In genomic region chr2:9873757-9874156, GRCm38 (mm10) we compare ENCODE assay signal across 17 mouse cellular contexts. TPM values are rescaled to one million over a fixed set of nuclear protein-coding genes. Genes with fewer than 3 reads are reported as not detected.
DNase-seq lines count a peak whose midpoint lies in the region; ATAC-seq and TF ChIP-seq lines count a peak whose summit lies in the region.
"Had no signal": no experiment of that assay in that cellular context is flagged by ENCODE, and none has a peak within 500 bp of the region (broad histone marks: within the 10 kb centered on the region; RNA-seq: fewer than 3 reads in every experiment).

No protein-coding gene starts in this region.

- DNase-seq in kidney, adult 2 months: no peak
- no peak for DNase-seq in kidney, adult 11 months
- peak; percentile 24 for DNase-seq in embryo, embryonic 9.5 days (ENCODE audit: extremely low spot score)
- no peak for DNase-seq in embryonic facial prominence, embryonic 14.5 days (ENCODE audit: low spot score)
- DNase-seq in midbrain, embryonic 10.5 days (ENCODE audit: low spot score): peak; percentile 24
- DNase-seq in forebrain, embryonic 14.5 days (ENCODE audit: low spot score): no peak
- DNase-seq in layer of hippocampus, postnatal 10 days (ENCODE audit: low spot score in 2 of 2): no peak
- DNase-seq: gastrocnemius, postnatal 10 days had no signal

- TF ChIP-seq POLR2A in kidney, adult 2 months (IDR thresholded peaks at IDR 0.05; ENCODE audit: low read depth, low read length): no peak

- H3K27me3 ChIP-seq in kidney, adult 2 months (replicated peaks; ENCODE audit: control insufficient read depth, insufficient read depth, low read length): peaks cover 1% of the 10 kb centered on the region; the same call in 1 of the 2 replicates
- peaks cover 56% of the 10 kb centered on the region for H3K27me3 ChIP-seq in embryonic facial prominence, embryonic 14.5 days (replicated peaks; ENCODE audit: control insufficient read depth, insufficient read depth, low read length)
- peaks cover 100% of the 10 kb centered on the region for H3K27me3 ChIP-seq in midbrain, embryonic 10.5 days (ENCODE audit: low read depth, poor library complexity, severe bottlenecking)
- peaks cover 84% of the 10 kb centered on the region for H3K27me3 ChIP-seq in forebrain, embryonic 14.5 days (replicated peaks; ENCODE audit: control insufficient read depth, insufficient read depth, low read length)
- H3K27me3 ChIP-seq: CH12.LX, Patski had no signal

- ATAC-seq in embryonic facial prominence, embryonic 14.5 days (ENCODE audit: low read depth): no peak
- ATAC-seq in forebrain, embryonic 14.5 days: no peak
- ATAC-seq: forebrain, embryonic 13.5 days; inflammation-experienced regulatory T-cells, adult 6 months; Patski had no signal

- TF ChIP-seq CTCF in kidney, adult 2 months (conservative IDR thresholded peaks at IDR 0.05; ENCODE audit: insufficient read depth, insufficient read length, low read depth, low read length): no peak

- peak overlapping the region; percentile 77 for H3K4me2 ChIP-seq in embryonic facial prominence, embryonic 14.5 days (ENCODE audit: low read depth, low read length)
- no peak overlapping the region for H3K4me2 ChIP-seq in forebrain, embryonic 14.5 days (ENCODE audit: low read length)
- H3K4me2 ChIP-seq: forebrain, embryonic 13.5 days had no signal

- no peaks in the 10 kb centered on the region for H3K4me1 ChIP-seq in kidney, adult 2 months (ENCODE audit: control insufficient read depth, insufficient read depth, low read length)
- H3K4me1 ChIP-seq in embryonic facial prominence, embryonic 14.5 days (ENCODE audit: control insufficient read depth, insufficient read depth, low read length): 0 out of 2 replicates have a peak, but pooled peaks cover 7% of the 10 kb centered on the region
- H3K4me1 ChIP-seq in midbrain, embryonic 10.5 days: peaks cover 71% of the 10 kb centered on the region
- peaks cover 4% of the 10 kb centered on the region; the same call in 1 of the 2 replicates for H3K4me1 ChIP-seq in forebrain, embryonic 14.5 days (ENCODE audit: control insufficient read depth, insufficient read depth, low read length)

- 27% methylated on average over 2 of the region's 2 CpGs for WGBS in kidney, adult 2 months
- 34% methylated on average over 2 of the region's 2 CpGs for WGBS in embryonic facial prominence, embryonic 14.5 days
- WGBS in midbrain, embryonic 10.5 days: 9% methylated on average over 2 of the region's 2 CpGs
- WGBS in forebrain, embryonic 14.5 days: 9% methylated on average over 2 of the region's 2 CpGs

- H3K9ac ChIP-seq in embryonic facial prominence, embryonic 14.5 days (ENCODE audit: low read depth, low read length): peak overlapping the region; percentile 45
- no peak overlapping the region for H3K9ac ChIP-seq in forebrain, embryonic 14.5 days (ENCODE audit: low read length)
- H3K9ac ChIP-seq: forebrain, embryonic 13.5 days; limb, embryonic 12.5 days; stomach, embryonic 15.5 days had no signal

- no peaks in the 10 kb centered on the region for H3K36me3 ChIP-seq in kidney, adult 2 months (ENCODE audit: control insufficient read depth, insufficient read depth, low read length)
- no peaks in the 10 kb centered on the region for H3K36me3 ChIP-seq in embryonic facial prominence, embryonic 14.5 days (ENCODE audit: control insufficient read depth, insufficient read depth, low read length)
- no peaks in the 10 kb centered on the region for H3K36me3 ChIP-seq in midbrain, embryonic 10.5 days
- H3K36me3 ChIP-seq in forebrain, embryonic 14.5 days (ENCODE audit: control insufficient read depth, insufficient read depth, low read length): no peaks in the 10 kb centered on the region
- H3K36me3 ChIP-seq: limb, embryonic 12.5 days; stomach, embryonic 15.5 days had no signal

- H3K4me3 ChIP-seq in kidney, adult 2 months (ENCODE audit: insufficient read depth, low read depth, low read length): peak overlapping the region; percentile 29; the same call in 1 of the 2 replicates
- peak overlapping the region; percentile 48 for H3K4me3 ChIP-seq in embryonic facial prominence, embryonic 14.5 days (ENCODE audit: low read depth, low read length)
- peak overlapping the region; percentile 40; the same call in 1 of the 2 replicates for H3K4me3 ChIP-seq in midbrain, embryonic 10.5 days
- no peak overlapping the region for H3K4me3 ChIP-seq in forebrain, embryonic 14.5 days (ENCODE audit: low read depth, low read length)
- H3K4me3 ChIP-seq: forebrain, embryonic 13.5 days; stomach, embryonic 15.5 days had no signal

- H3K27ac ChIP-seq in kidney, adult 2 months (ENCODE audit: insufficient read depth, low read depth, low read length): 0 out of 2 replicates have a peak overlapping the region, but pooled peaks have one; percentile 14
- no peak overlapping the region for H3K27ac ChIP-seq in embryonic facial prominence, embryonic 14.5 days (replicated peaks; ENCODE audit: low read depth, low read length)
- no peak overlapping the region for H3K27ac ChIP-seq in midbrain, embryonic 10.5 days (replicated peaks)
- no peak overlapping the region for H3K27ac ChIP-seq in forebrain, embryonic 14.5 days (ENCODE audit: low read depth, low read length)
- H3K27ac ChIP-seq: forebrain, embryonic 13.5 days; limb, embryonic 12.5 days; stomach, embryonic 15.5 days had no signal

- no peaks in the 10 kb centered on the region for H3K9me3 ChIP-seq in embryonic facial prominence, embryonic 14.5 days (ENCODE audit: control insufficient read depth, low read length)
- H3K9me3 ChIP-seq in midbrain, embryonic 10.5 days (replicated peaks): no peaks in the 10 kb centered on the region
- H3K9me3 ChIP-seq in forebrain, embryonic 14.5 days (replicated peaks; ENCODE audit: control insufficient read depth, low read length): no peaks in the 10 kb centered on the region
- H3K9me3 ChIP-seq: forebrain, embryonic 13.5 days; limb, embryonic 12.5 days; stomach, embryonic 15.5 days had no signal

RNA-seq across cellular contexts. Expression of gene 4930412O13Rik, which starts 7.3 kb away (rescaled TPM):
- polyA plus RNA-seq in kidney, adult 2 months (2012; rRNA removed): 0.39 and 1.4 TPM in 2 replicates
- polyA plus RNA-seq in embryonic facial prominence, embryonic 14.5 days (2014; fragmentation: Nextera tagmentation; extraction: Ambion mirVana): 0.29 and 0.34 TPM in 2 replicates
- polyA plus RNA-seq in midbrain, embryonic 10.5 days (2016; fragmentation: Nextera tagmentation; extraction: Ambion mirVana): 0.31 and 1.1 TPM in 2 replicates
- 0.19 TPM in 1 of 2 replicates, not detected in the other for polyA plus RNA-seq in forebrain, embryonic 14.5 days (2014; fragmentation: Nextera tagmentation; extraction: Ambion mirVana)
- total RNA-seq in layer of hippocampus, postnatal 10 days (2021): not detected
- total RNA-seq: CH12.LX; gastrocnemius, postnatal 10 days; layer of hippocampus, adult 8-10 months had no signal
- polyA plus RNA-seq: forebrain, embryonic 13.5 days; inflammation-experienced regulatory T-cells, adult 6 months; limb, embryonic 12.5 days; lung, embryonic 16.5 days; Patski; stomach, embryonic 15.5 days had no signal

RNA-seq across cellular contexts. Expression of gene 9230102O04Rik, which starts 15.6 kb away (rescaled TPM):
- polyA plus RNA-seq in kidney, adult 2 months (2012; rRNA removed): 1.6 and 2.8 TPM in 2 replicates
- 0.97 TPM in 1 of 2 replicates, not detected in the other for polyA plus RNA-seq in embryonic facial prominence, embryonic 14.5 days (2014; fragmentation: Nextera tagmentation; extraction: Ambion mirVana)
- 0.47 and 1.2 TPM in 2 replicates for polyA plus RNA-seq in midbrain, embryonic 10.5 days (2016; fragmentation: Nextera tagmentation; extraction: Ambion mirVana)
- 0.24 TPM in 1 of 2 replicates, not detected in the other for polyA plus RNA-seq in forebrain, embryonic 14.5 days (2014; fragmentation: Nextera tagmentation; extraction: Ambion mirVana)
- not detected for total RNA-seq in layer of hippocampus, postnatal 10 days (2021)
- total RNA-seq: adrenal gland, adult 18-20 months; gastrocnemius, postnatal 10 days; layer of hippocampus, adult 8-10 months had no signal
- polyA plus RNA-seq: forebrain, embryonic 13.5 days; limb, embryonic 12.5 days; lung, embryonic 16.5 days; Patski; stomach, embryonic 15.5 days had no signal

RNA-seq across cellular contexts. Expression of gene Gata3, which starts 16.1 kb away (rescaled TPM):
- polyA plus RNA-seq in kidney, adult 2 months (2012; rRNA removed): 14.9 and 15.4 TPM in 2 replicates
- 15.7 and 23.1 TPM in 2 replicates for polyA plus RNA-seq in embryonic facial prominence, embryonic 14.5 days (2014; fragmentation: Nextera tagmentation; extraction: Ambion mirVana)
- polyA plus RNA-seq in midbrain, embryonic 10.5 days (2016; fragmentation: Nextera tagmentation; extraction: Ambion mirVana): 10.5 and 28.2 TPM in 2 replicates
- 1.4 and 2.2 TPM in 2 replicates for polyA plus RNA-seq in forebrain, embryonic 14.5 days (2014; fragmentation: Nextera tagmentation; extraction: Ambion mirVana)
- total RNA-seq in layer of hippocampus, postnatal 10 days (2021): 1 to 10 TPM in 1 of 2 experiments, under 1 TPM in 1; 0.78 to 1.1 TPM

Comparison
In these comparisons a context has a peak if more than half of its experiments do, and no peak if none do; other contexts are left out.
1. DNase-seq: peak in embryo, embryonic 9.5 days (single experiment) and midbrain, embryonic 10.5 days (single experiment); none in kidney, adult 2 months (single experiment), kidney, adult 11 months (single experiment), embryonic facial prominence, embryonic 14.5 days (single experiment), forebrain, embryonic 14.5 days (single experiment) and layer of hippocampus, postnatal 10 days (0 of 2).